Mouse (Mus musculus): Measurements from ENCODE around the gene Hmbs. TPM values are rescaled to one million over a fixed set of nuclear protein-coding genes. Genes with fewer than 3 reads are reported as not detected.
"Not testable (repeated sequence)": the region's sequence is repeated elsewhere in the genome, so short reads cannot be mapped to it uniquely, and the experiment has no call there.

The Hmbs gene
- polyA plus RNA-seq, 1 experiment from 2014 or later, result 46.8 TPM

DNA sequence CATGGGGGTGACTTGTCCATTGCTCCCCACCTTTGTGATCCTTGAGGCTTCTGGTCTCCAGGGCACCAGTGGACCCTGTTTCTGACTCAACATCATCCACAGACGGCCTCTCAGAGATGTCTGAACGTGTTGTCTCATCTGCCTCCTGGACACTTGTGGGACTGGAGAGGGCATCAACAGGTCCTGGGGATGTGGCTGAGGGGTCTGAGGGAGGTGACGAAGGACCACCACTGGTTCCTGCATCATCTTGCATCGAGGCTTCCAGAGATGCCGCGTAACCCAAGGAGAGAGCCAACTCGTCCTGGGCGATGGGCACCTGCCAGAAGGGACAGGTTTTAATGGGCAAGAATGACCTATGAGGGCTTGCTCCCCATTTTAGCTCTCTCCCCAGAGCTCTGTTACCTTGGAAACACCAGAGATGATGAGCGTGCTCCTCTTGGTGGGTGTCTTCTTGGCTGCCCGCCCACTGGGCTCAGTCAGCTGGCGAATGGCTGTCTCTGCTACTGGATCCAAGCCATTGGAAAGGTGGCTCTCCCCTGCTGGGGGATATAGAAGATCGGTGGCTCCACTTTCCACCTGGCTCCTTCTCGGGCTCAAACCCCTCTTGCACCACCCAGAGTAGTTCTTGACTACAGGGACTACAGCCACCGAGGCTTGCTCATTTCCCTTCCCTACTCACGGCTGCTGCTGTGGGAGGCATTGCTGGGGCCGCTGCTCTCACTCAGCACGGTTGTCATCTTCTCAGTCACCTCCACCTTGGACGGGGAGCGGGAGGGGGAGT, 30.4 kb downstream of the Hmbs start:
- CTCF ChIA-PET, result no interaction called here
- no peaks in the 10 kb centered on the region for H3K27me3 ChIP-seq
- POLR2A ChIA-PET, result no interaction called here
- ATAC-seq (no peak), DNase-seq (ENCODE audit: low read depth, low spot score) (no peak)
- TF ChIP-seq CTCF (IDR thresholded peaks at IDR 0.05), result no peak
- in situ Hi-C loops (cut with MboI; ENCODE audit: low pct_unique_long_range_greater_than_20kb), result no loop called here

DNA sequence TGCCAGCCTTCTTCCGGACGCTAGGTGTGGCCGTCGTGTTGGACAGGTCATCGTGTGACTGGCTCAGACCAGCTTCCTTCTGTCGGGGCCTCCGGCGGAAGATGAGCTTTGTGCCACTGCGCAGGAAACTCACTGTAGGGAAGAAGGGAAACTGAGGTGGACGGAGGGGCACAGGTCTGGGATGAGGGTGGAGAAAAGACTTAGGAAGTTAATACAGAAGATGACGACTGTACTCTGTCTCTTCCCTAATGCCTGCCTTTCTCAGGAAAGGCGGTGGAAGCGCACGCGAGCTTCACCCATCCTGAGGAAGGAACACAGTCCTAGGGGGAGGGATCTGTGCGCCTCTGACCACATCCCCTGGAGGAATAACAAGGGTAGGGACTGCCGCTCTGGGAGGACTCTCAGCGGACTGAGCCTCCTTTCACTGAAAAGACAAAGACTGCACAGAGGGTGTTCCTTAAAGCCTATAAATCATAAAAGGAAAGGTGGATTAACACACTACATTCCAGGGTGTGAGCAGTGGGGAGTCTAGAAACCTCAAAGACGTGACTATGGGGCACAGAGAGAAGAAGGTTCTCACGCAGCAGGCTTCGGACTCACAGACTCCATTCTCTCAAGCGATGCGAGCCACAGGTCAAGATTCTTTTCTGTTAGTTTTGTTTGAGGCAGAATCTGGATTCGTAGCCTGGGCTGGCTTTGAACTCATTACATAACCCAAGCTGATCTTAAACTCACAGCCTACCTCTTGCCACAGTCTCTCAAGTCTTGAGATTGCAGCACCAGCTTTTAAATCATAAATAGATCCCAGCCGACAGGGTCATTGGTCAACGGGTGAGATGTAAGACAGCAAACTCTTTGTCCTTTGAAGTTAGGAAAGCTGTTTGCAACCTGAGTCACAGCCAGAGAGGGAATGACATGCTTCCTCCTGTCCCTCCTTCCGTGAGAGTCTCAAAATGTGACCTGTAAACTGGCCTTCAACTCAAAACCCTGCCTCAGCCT, 32.6 kb downstream of the Hmbs start:
- POLR2A ChIA-PET, result no interaction called here
- no peak for ATAC-seq
- TF ChIP-seq CTCF (IDR thresholded peaks at IDR 0.05), result no peak
- H3K27me3 ChIP-seq, result no peaks in the 10 kb centered on the region
- CTCF ChIA-PET, result no interaction called here
- DNase-seq (ENCODE audit: low read depth, low spot score), result no peak
- in situ Hi-C loops (cut with MboI; ENCODE audit: low pct_unique_long_range_greater_than_20kb), result no loop called here

DNA sequence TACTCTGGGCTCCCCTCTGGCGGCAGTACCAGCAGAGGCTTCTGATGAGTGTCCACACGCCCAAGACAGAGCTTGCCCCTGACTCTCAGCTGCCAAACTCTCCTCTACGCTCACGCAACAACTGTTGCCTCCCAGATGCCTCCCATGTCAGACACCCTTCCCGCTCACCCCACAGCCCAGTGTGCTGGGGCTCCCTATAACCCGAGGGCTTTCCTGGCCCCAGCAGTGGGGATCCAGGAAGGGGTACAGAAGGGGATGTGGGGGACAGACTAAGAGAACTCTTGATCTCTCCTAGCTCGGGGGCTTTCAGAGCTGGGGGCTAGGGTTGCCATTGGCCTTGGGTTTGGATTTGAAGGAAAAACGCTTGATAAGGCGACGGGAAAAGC, 33.3 kb downstream of the Hmbs start:
- no peaks in the 10 kb centered on the region for H3K27me3 ChIP-seq
- ATAC-seq, result no peak
- no peak for DNase-seq (ENCODE audit: low read depth, low spot score)
- no peak for TF ChIP-seq CTCF (IDR thresholded peaks at IDR 0.05)
- ChIA-PET POLR2A (no interaction called here), CTCF (no interaction called here)
- in situ Hi-C loops (cut with MboI; ENCODE audit: low pct_unique_long_range_greater_than_20kb), result no loop called here

DNA sequence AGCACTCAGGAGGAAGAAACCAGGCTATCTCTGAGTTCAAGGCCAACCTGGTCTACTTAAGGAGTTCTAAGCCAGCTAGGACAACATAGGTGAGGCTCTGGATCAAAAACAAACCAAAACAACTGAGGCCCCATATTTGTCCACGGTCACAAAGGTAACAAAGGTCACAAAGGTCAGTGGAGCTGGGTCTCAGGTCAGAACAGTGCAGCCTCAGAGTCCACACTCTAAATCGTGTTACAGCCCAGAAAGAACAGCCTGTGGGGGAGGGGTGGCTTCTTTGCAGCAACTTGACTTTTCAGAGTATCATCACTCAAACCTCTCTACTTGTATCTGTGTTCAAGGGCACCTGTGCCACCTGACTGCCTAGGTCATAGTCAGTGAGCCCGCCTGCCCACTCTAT, 34.3 kb downstream of the Hmbs start:
- ChIA-PET POLR2A (no interaction called here), CTCF (interaction anchor here (1.5 kb wide), 1 partner anchor 9 kb away, joined by 7 read pairs; no protein-coding TSS in a partner anchor)
- in situ Hi-C loops (cut with MboI; ENCODE audit: low pct_unique_long_range_greater_than_20kb), result no loop called here
- TF ChIP-seq CTCF (IDR thresholded peaks at IDR 0.05), result no peak
- ATAC-seq, result no peak
- no peaks in the 10 kb centered on the region for H3K27me3 ChIP-seq
- no peak for DNase-seq (ENCODE audit: low read depth, low spot score)

DNA sequence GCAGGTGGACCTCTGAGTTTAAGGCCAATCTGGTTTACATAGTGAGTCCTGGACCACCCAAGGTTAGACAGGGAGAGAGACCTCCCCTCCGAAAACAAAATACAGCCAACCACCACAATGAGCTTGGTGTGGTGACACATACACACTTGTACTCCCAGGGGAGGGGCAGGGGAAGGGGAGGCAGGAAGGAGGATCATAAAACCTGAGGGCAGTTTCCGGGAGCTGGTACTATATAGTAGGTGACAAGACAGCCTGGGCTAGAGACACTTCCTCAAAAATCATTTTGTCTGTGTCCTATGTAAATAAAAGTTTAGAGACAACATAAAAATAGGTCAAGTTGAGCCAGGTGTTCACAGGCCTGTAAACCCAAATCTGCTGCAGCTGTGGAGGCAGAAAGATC, 36.8 kb downstream of the Hmbs start:
- CTCF ChIA-PET, result interaction anchor here (0.6 to 1.3 kb wide), 3 partner anchors 12 to 98 kb away, joined by 3 read pairs; no protein-coding TSS in a partner anchor
- ATAC-seq, result no peak
- no peak for TF ChIP-seq CTCF (IDR thresholded peaks at IDR 0.05)
- no peak for DNase-seq (ENCODE audit: low read depth, low spot score)
- POLR2A ChIA-PET, result interaction anchor here (0.7 kb wide), 1 partner anchor 231 kb away, joined by 3 read pairs; no protein-coding TSS in a partner anchor
- in situ Hi-C loops (cut with MboI; ENCODE audit: low pct_unique_long_range_greater_than_20kb), result no loop called here
- H3K27me3 ChIP-seq, result no peaks in the 10 kb centered on the region

DNA sequence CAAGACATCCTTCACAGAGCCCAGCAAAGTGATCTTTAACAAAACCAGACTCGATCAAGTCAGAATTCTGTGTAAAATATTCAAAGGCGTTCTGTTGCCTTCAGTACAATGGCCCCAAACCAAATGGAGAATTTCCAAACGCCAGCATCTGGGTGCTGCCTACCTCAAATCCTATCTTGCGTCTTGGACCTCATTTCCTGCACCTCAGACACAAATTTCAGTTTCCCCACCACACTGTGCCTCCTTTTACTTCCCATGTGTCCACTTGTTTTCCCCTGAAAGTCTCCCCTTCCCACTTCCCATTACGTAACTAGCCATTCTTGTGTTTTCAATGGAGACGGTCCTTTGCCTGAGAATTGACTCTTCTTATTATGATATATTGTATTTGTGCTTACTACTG, 37.5 kb downstream of the Hmbs start:
- in situ Hi-C loops (cut with MboI; ENCODE audit: low pct_unique_long_range_greater_than_20kb), result no loop called here
- ATAC-seq, result no peak
- TF ChIP-seq CTCF (IDR thresholded peaks at IDR 0.05), result no peak
- POLR2A ChIA-PET, result no interaction called here
- DNase-seq (ENCODE audit: low read depth, low spot score), result no peak
- no peaks in the 10 kb centered on the region for H3K27me3 ChIP-seq
- CTCF ChIA-PET, result interaction anchor here (1.3 kb wide), 1 partner anchor 13 kb away, joined by 3 read pairs; no protein-coding TSS in a partner anchor

DNA sequence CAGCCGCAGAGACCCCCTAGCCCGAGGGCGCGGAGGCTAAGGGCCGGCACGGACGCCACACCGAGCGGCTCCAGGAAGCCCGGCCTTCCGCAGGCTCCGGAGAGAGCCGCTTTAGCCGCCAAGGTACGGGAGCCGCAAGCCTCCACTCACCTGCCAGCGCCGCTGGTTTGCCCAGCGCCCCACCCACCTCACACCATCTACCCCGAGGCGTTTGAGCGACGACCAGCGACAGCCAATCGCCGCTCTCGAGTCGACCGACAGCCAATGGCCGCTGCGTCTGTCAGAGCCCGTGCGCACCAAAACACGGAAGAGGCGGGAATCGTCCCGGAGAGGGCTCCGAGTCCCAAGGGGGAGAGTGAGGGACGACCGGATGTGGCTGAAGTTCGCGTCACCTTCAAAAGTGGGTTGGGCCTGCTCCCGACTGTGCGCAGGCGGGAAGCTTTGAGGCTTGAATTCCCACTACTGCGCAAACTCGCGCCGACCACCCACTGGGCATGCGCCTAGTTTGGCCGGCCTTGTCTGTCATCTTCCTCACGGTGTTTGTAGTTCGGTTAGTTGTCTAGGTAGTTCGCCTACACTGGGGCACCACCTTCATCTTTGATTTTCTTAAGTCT, 38.5 kb downstream of the Hmbs start, which contains the start of gene Hinfp:
TSS of gene Hinfp (minus strand) at position 206 of the 614 bp plus-strand sequence.
- H3K27me3 ChIP-seq, result no peaks in the 10 kb centered on the region
- CTCF ChIA-PET, result interaction anchor here (1.0 kb wide), 1 partner anchor 13 kb away, joined by 3 read pairs; no protein-coding TSS in a partner anchor
- no peak for TF ChIP-seq CTCF (IDR thresholded peaks at IDR 0.05)
- ATAC-seq, result peak; percentile 99
- in situ Hi-C loops (cut with MboI; ENCODE audit: low pct_unique_long_range_greater_than_20kb), result no loop called here
- DNase-seq (ENCODE audit: low read depth, low spot score), result peak; percentile 94
- POLR2A ChIA-PET, result interaction anchor here (1.1 to 1.5 kb wide), 3 partner anchors 9 to 69 kb away, joined by 3 read pairs; no protein-coding TSS in a partner anchor

DNA sequence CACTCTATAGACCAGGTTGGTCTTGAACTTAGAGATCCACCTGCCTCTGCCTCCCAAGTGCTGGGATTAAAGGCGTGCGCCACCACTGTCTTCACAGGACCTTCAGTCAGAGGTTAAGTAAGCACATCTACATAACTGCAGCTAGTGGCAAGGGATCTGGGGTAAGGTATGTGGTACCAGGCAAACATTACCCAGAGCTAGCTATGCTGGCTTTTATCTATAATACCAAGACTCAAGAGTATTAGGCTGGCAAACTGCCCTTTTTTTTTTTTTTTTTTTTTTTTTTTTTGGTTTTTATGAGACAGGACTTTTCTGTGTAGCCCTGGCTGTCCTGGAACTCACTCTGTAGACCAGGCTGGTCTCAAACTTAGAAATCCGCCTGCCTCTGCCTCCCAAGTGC, 44.0 kb downstream of the Hmbs start:
- ATAC-seq, result not testable (repeated sequence)
- CTCF ChIA-PET, result interaction anchor here (1.4 kb wide), 1 partner anchor 8 kb away, joined by 5 read pairs; no protein-coding TSS in a partner anchor

DNA sequence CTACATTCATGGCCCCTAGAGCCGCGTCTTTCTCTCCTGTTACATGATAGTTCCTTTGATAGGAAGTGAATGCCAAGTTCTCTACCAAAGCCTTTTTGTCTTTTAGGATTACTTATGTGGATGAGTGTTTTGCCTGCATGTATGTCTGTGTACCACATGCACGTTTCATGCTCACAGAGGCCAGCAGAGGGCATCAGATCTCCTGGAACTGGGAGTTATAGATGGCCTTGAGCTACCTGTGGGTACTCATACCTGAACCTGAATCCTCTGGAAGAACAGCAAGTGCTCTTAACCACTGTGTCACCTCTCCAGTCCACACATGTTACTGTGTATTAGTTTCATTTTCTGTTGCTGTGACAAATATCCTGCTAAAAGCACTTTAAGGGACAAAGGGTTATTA, 51.5 kb downstream of the Hmbs start:
- no peak for DNase-seq (ENCODE audit: low read depth, low spot score)
- CTCF ChIA-PET, result interaction anchor here (0.6 to 1.6 kb wide), 4 partner anchors 8 to 14 kb away, joined by 3 to 6 read pairs (median 5); partner anchors contain the start of gene Hinfp
- no peak for ATAC-seq
- no peaks in the 10 kb centered on the region for H3K27me3 ChIP-seq
- TF ChIP-seq CTCF (IDR thresholded peaks at IDR 0.05), result no peak
- in situ Hi-C loops (cut with MboI; ENCODE audit: low pct_unique_long_range_greater_than_20kb), result no loop called here
- POLR2A ChIA-PET, result no interaction called here

More for the DNA sequence above, 44.0 kb downstream of the Hmbs start:
- POLR2A ChIA-PET, result interaction anchor here (1.1 kb wide), 1 partner anchor 22 kb away, joined by 6 read pairs; no protein-coding TSS in a partner anchor
- in situ Hi-C loops (cut with MboI; ENCODE audit: low pct_unique_long_range_greater_than_20kb); H3K27me3 ChIP-seq; DNase-seq (ENCODE audit: low read depth, low spot score): not testable (repeated sequence)

DNA sequence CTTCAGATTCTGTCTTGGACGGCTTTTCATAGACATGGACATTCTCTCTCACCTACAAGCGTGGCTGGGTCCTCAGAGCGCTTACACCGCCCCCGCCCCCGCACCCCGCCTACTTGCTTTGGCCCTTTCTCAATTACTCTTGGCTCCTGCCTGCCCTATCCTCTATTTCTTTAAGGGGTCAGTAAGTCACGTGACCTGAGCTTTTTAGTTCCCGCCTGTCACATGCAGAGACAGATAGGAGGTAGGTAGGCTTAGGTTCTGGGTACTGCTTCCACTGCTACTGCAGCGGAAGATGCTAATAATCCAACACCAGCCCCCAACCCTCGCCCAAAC, 55.1 kb downstream of the Hmbs start:
- in situ Hi-C loops (cut with MboI; ENCODE audit: low pct_unique_long_range_greater_than_20kb), result no loop called here
- DNase-seq (ENCODE audit: low read depth, low spot score) (no peak), ATAC-seq (no peak)
- no peak for TF ChIP-seq CTCF (IDR thresholded peaks at IDR 0.05)
- no peaks in the 10 kb centered on the region for H3K27me3 ChIP-seq
- POLR2A ChIA-PET, result no interaction called here
- CTCF ChIA-PET, result no interaction called here

Data from Patski (cell line).